Mouse (Mus musculus): ENCODE results near the gene Lrrc4c.

GRCm38 (mm10) chr2:97234074-97234473 lies 916.1 kb downstream of the Lrrc4c start:
- no peak for TF ChIP-seq POLR2A (IDR thresholded peaks at IDR 0.05; ENCODE audit: borderline replicate concordance, extremely low read depth, low read depth, low read length)
- TF ChIP-seq CTCF (IDR thresholded peaks at IDR 0.05; ENCODE audit: insufficient read depth, low read length) = no peak
